Mouse (Mus musculus): ENCODE results near the gene Fam178b.
A peak's percentile ranks its signal among the peaks of the same experiment; 100 is the strongest.

The Fam178b gene

GRCm38 (mm10) chr1:36566425-36566824, 116.6 kb downstream of the Fam178b start:
- DNase-seq (ENCODE audit: inconsistent age in 2 of 2, low spot score in 1 of 2): no peak

GRCm38 (mm10) chr1:36564101-36564500, 118.9 kb downstream of the Fam178b start:
- DNase-seq (ENCODE audit: inconsistent age in 2 of 2, low spot score in 1 of 2): peak in 1 of 2 experiments; percentile 46

- no peak for DNase-seq (ENCODE audit: inconsistent age in 2 of 2, low spot score in 1 of 2)
These were observed 119.4 kb downstream of the Fam178b start for GRCm38 (mm10) chr1:36563632-36564031.

- no peak for DNase-seq (ENCODE audit: inconsistent age in 2 of 2, low spot score in 1 of 2)
These were observed 119.8 kb downstream of the Fam178b start for GRCm38 (mm10) chr1:36563197-36563596.

- no peak for DNase-seq (ENCODE audit: inconsistent age in 2 of 2, low spot score in 1 of 2)
These were observed 120.6 kb downstream of the Fam178b start for GRCm38 (mm10) chr1:36562388-36562787.

GRCm38 (mm10) chr1:36560903-36561302, 122.1 kb downstream of the Fam178b start:
- DNase-seq (ENCODE audit: inconsistent age in 2 of 2, low spot score in 1 of 2): peak; percentile 56 to 81

GRCm38 (mm10) chr1:36559888-36560287, 123.1 kb downstream of the Fam178b start:
- no peak for DNase-seq (ENCODE audit: inconsistent age in 2 of 2, low spot score in 1 of 2)

GRCm38 (mm10) chr1:36559256-36559655, 123.7 kb downstream of the Fam178b start:
- DNase-seq (ENCODE audit: inconsistent age in 2 of 2, low spot score in 1 of 2): no peak

GRCm38 (mm10) chr1:36558031-36558993, 124.7 kb downstream of the Fam178b start, which contains the start of gene Sema4c:
Gene Sema4c, minus strand, starts transcription at chr1:36558349.
- DNase-seq (ENCODE audit: inconsistent age in 2 of 2, low spot score in 1 of 2): peak; percentile 84 to 92

- peak; percentile 89 to 94 for DNase-seq (ENCODE audit: inconsistent age in 2 of 2, low spot score in 1 of 2)
These were observed 125.4 kb downstream of the Fam178b start for GRCm38 (mm10) chr1:36557457-36558011.

GRCm38 (mm10) chr1:36556553-36557456, 126.2 kb downstream of the Fam178b start:
- DNase-seq (ENCODE audit: inconsistent age in 2 of 2, low spot score in 1 of 2): peak; percentile 91 to 97

- peak; percentile 50 to 69 for DNase-seq (ENCODE audit: inconsistent age in 2 of 2, low spot score in 1 of 2)
These were observed 127.1 kb downstream of the Fam178b start for GRCm38 (mm10) chr1:36555798-36556395.

- DNase-seq (ENCODE audit: inconsistent age in 2 of 2, low spot score in 1 of 2): peak; percentile 64 to 75
These were observed 128.2 kb downstream of the Fam178b start for GRCm38 (mm10) chr1:36554633-36555399.

GRCm38 (mm10) chr1:36552506-36552905, 130.5 kb downstream of the Fam178b start:
- DNase-seq (ENCODE audit: inconsistent age in 2 of 2, low spot score in 1 of 2): no peak

- DNase-seq (ENCODE audit: inconsistent age in 2 of 2, low spot score in 1 of 2): no peak
These were observed 131.1 kb downstream of the Fam178b start for GRCm38 (mm10) chr1:36551904-36552303.

- DNase-seq (ENCODE audit: inconsistent age in 2 of 2, low spot score in 1 of 2): peak in 1 of 2 experiments; percentile 38
These were observed 132.7 kb downstream of the Fam178b start for GRCm38 (mm10) chr1:36550075-36550863.

GRCm38 (mm10) chr1:36549491-36549890, 133.5 kb downstream of the Fam178b start:
- DNase-seq (ENCODE audit: inconsistent age in 2 of 2, low spot score in 1 of 2): no peak

GRCm38 (mm10) chr1:36548771-36549170, 134.2 kb downstream of the Fam178b start:
- DNase-seq (ENCODE audit: inconsistent age in 2 of 2, low spot score in 1 of 2): no peak

GRCm38 (mm10) chr1:36547981-36548598, 134.9 kb downstream of the Fam178b start:
- peak; percentile 48 to 68 for DNase-seq (ENCODE audit: inconsistent age in 2 of 2, low spot score in 1 of 2)
